Mouse (Mus musculus) kidney, adult 2 months (tissue): Measurements from ENCODE around the gene Macrod2.

ENCODE experiments used
- CTCF ChIP-seq: fragments of 200-500 bp; conservative IDR thresholded peaks from 2 replicates; pipeline ENCODE4 v1.5.1; 2011; ENCODE audit warnings: low read depth, mild to moderate bottlenecking, control low read depth, low read length, moderate library complexity, mixed read lengths; ENCODE audit not compliant: insufficient read depth, insufficient read length
- POLR2A ChIP-seq: fragments of 200-500 bp; IDR thresholded peaks from one replicate; pipeline ENCODE4 v1.6.1; 2011; ENCODE audit warnings: low read depth, low read length, control low read depth

GRCm38 (mm10) chr2:140830086-140830485 lies 435.0 kb downstream of the Macrod2 start:
- TF ChIP-seq POLR2A: no peak
- TF ChIP-seq CTCF: no peak
